Mouse (Mus musculus) c-Kit-positive CD71-positive TER-119-negative erythroid progenitor cells, embryonic 14.5 days (primary cell): ENCODE measurements around the gene AL607142.1.

ENCODE experiments used
- DNase-seq: peaks from one replicate; pipeline ENCODE4 v3.0.0-alpha.2; 2013; ENCODE audit warnings: low read depth

AL607142.1 gene

GRCm38 (mm10) chr4:120057529-120057928, 7.3 kb upstream of the AL607142.1 start:
- DNase-seq = no peak

GRCm38 (mm10) chr4:120058157-120058556, 6.6 kb upstream of the AL607142.1 start:
- no peak for DNase-seq

GRCm38 (mm10) chr4:120058794-120059193, 6.0 kb upstream of the AL607142.1 start:
- no peak for DNase-seq

- no peak for DNase-seq
Observed at GRCm38 (mm10) chr4:120061727-120062126, 3.1 kb upstream of the AL607142.1 start.

GRCm38 (mm10) chr4:120062198-120062597, 2.6 kb upstream of the AL607142.1 start:
- no peak for DNase-seq

- DNase-seq = no peak
Observed at GRCm38 (mm10) chr4:120062754-120063153, 2.0 kb upstream of the AL607142.1 start.

- DNase-seq = no peak
Observed at GRCm38 (mm10) chr4:120063353-120064124, 1.3 kb upstream of the AL607142.1 start.

- no peak for DNase-seq
Observed at GRCm38 (mm10) chr4:120066841-120067591, 2.2 kb downstream of the AL607142.1 start.

- DNase-seq = no peak
Observed at GRCm38 (mm10) chr4:120067592-120068235, 2.9 kb downstream of the AL607142.1 start.

- no peak for DNase-seq
Observed at GRCm38 (mm10) chr4:120068883-120069581, 4.2 kb downstream of the AL607142.1 start.

GRCm38 (mm10) chr4:120069582-120069980, 4.8 kb downstream of the AL607142.1 start:
- no peak for DNase-seq

GRCm38 (mm10) chr4:120071411-120071810, 6.6 kb downstream of the AL607142.1 start:
- no peak for DNase-seq

GRCm38 (mm10) chr4:120071842-120072507, 7.2 kb downstream of the AL607142.1 start:
- no peak for DNase-seq

GRCm38 (mm10) chr4:120074061-120074460, 9.3 kb downstream of the AL607142.1 start:
- no peak for DNase-seq

GRCm38 (mm10) chr4:120077322-120077721, 12.5 kb downstream of the AL607142.1 start:
- no peak for DNase-seq

GRCm38 (mm10) chr4:120082527-120082926, 17.7 kb downstream of the AL607142.1 start:
- no peak for DNase-seq

GRCm38 (mm10) chr4:120083700-120084099, 18.9 kb downstream of the AL607142.1 start:
- no peak for DNase-seq

- DNase-seq = no peak
Observed at GRCm38 (mm10) chr4:120089536-120089935, 24.7 kb downstream of the AL607142.1 start.

- no peak for DNase-seq
Observed at GRCm38 (mm10) chr4:120091997-120092783, 27.4 kb downstream of the AL607142.1 start.

- no peak for DNase-seq
Observed at GRCm38 (mm10) chr4:120096935-120097334, 32.1 kb downstream of the AL607142.1 start.

GRCm38 (mm10) chr4:120101186-120101585, 36.4 kb downstream of the AL607142.1 start:
- DNase-seq = no peak
